Mouse (Mus musculus): Measurements from ENCODE around the gene Vinac1. TPM values are rescaled to one million over a fixed set of nuclear protein-coding genes. Genes with fewer than 3 reads are reported as not detected.

Vinac1 gene
- polyA plus RNA-seq (2015; fragmentation: Nextera tagmentation; extraction: Ambion mirVana), result 0.12 and 0.16 TPM in 2 replicates

GRCm38 (mm10) chr2:129047811-129048210 lies at the start of gene Vinac1:
Gene Vinac1, minus strand, starts transcription at chr2:129048172.

GRCm38 (mm10) chr2:129065437-129066282 lies 17.7 kb upstream of the Vinac1 start, which contains the start of gene Ttl:
Gene Ttl, plus strand, starts transcription at chr2:129065942.

Other genes with a start within 250 kb of the Vinac1 start
- gene Tmem87b, start 230.1 kb downstream of the Vinac1 start, polyA plus RNA-seq (2015; fragmentation: Nextera tagmentation; extraction: Ambion mirVana), result 29.8 and 31.6 TPM in 2 replicates
- gene Fbln7, start 185.2 kb downstream of the Vinac1 start, polyA plus RNA-seq (2015; fragmentation: Nextera tagmentation; extraction: Ambion mirVana), result 1.3 and 1.4 TPM in 2 replicates
- gene Zc3h8, start 104.1 kb downstream of the Vinac1 start, polyA plus RNA-seq (2015; fragmentation: Nextera tagmentation; extraction: Ambion mirVana), result 2.8 and 3.2 TPM in 2 replicates
- 2.2 and 2.7 TPM in 2 replicates for gene Zc3h6, start 80.8 kb downstream of the Vinac1 start, polyA plus RNA-seq (2015; fragmentation: Nextera tagmentation; extraction: Ambion mirVana)
- gene Gm10762, start 80.4 kb downstream of the Vinac1 start, polyA plus RNA-seq (2015; fragmentation: Nextera tagmentation; extraction: Ambion mirVana), result 10.6 and 11.2 TPM in 2 replicates
- gene Ttl, start 17.8 kb upstream of the Vinac1 start, polyA plus RNA-seq (2015; fragmentation: Nextera tagmentation; extraction: Ambion mirVana), result 7.3 and 8.9 TPM in 2 replicates
- gene Polr1b, start 52.8 kb upstream of the Vinac1 start, polyA plus RNA-seq (2015; fragmentation: Nextera tagmentation; extraction: Ambion mirVana), result 8.3 and 8.7 TPM in 2 replicates
- 16.5 and 17.6 TPM in 2 replicates for gene Chchd5, start 81.5 kb upstream of the Vinac1 start, polyA plus RNA-seq (2015; fragmentation: Nextera tagmentation; extraction: Ambion mirVana)
- 14.3 and 17.4 TPM in 2 replicates for gene Slc20a1, start 150.6 kb upstream of the Vinac1 start, polyA plus RNA-seq (2015; fragmentation: Nextera tagmentation; extraction: Ambion mirVana)
- 8.4 and 14.4 TPM in 2 replicates for gene Ckap2l, start 249.0 kb upstream of the Vinac1 start, polyA plus RNA-seq (2015; fragmentation: Nextera tagmentation; extraction: Ambion mirVana)

Data from urinary bladder, postnatal 0 days (tissue).